Mouse (Mus musculus) liver, embryonic 14.5 days (tissue): ENCODE data around the gene Stx12.

ENCODE experiments used
- CTCF ChIP-seq: IDR thresholded peaks from 2 replicates; pipeline ENCODE4 v1.5.1; 2016; ENCODE audit warnings: antibody characterized with exemption, low read depth, control low read depth
- EP300 ChIP-seq: IDR thresholded peaks from 2 replicates; pipeline ENCODE4 v1.6.1; 2016; ENCODE audit warnings: antibody characterized with exemption, low read depth

DNA sequence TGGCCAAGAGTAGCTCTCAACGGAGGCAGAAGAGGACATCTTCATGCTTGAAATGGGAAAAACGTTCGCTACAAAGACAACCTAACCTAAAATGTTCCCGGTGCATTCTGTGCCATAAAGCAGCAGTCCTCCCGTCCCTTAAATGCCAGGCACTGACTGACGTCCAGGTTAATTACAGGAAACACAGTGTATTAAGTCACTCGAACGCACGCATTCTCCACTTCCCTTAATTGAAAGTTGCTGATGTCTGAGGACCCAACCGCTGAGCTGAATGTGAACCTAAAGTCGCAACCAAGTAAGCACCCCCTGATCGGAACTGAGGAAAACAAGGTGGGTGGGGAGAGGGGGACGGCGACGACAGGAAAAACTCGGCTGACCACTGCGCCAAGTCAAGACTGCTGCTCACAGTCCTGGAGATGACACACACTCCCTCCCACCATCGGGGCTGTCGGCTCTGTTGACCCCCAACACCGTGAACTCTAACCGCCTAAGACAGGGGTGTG is 697 bp downstream of the Stx12 start:
- TF ChIP-seq CTCF (no peak), EP300 (no peak)
